Mouse (Mus musculus) cerebellum, postnatal 36 days (tissue): ENCODE measurements around the gene Rcbtb2.

Experiments
- DNase-seq, 2 experiments: peaks; one replicate each; pipeline ENCODE4 v3.0.0; 2021 to 2022; ENCODE audit warnings: mixed read lengths in 2 of 2

The Rcbtb2 gene

GRCm38 (mm10) chr14:73211477-73211876, 88.6 kb downstream of the Rcbtb2 start:
- DNase-seq: no peak

- DNase-seq: peak in 1 of 2 experiments; percentile 39
These were observed 94.2 kb downstream of the Rcbtb2 start for GRCm38 (mm10) chr14:73217062-73217461.

GRCm38 (mm10) chr14:73222316-73222970, 99.6 kb downstream of the Rcbtb2 start:
- no peak for DNase-seq

GRCm38 (mm10) chr14:73226346-73226745, 103.5 kb downstream of the Rcbtb2 start:
- peak; percentile 36 to 44 for DNase-seq

- DNase-seq: no peak
These were observed 104.0 kb downstream of the Rcbtb2 start for GRCm38 (mm10) chr14:73226849-73227248.

GRCm38 (mm10) chr14:73231286-73231982, 108.6 kb downstream of the Rcbtb2 start:
- no peak for DNase-seq

GRCm38 (mm10) chr14:73234468-73235031, 111.7 kb downstream of the Rcbtb2 start:
- no peak for DNase-seq

GRCm38 (mm10) chr14:73237848-73238321, 115.0 kb downstream of the Rcbtb2 start, which contains the start of gene Lpar6:
Gene Lpar6, plus strand, starts transcription at chr14:73237895.
- DNase-seq: peak in 1 of 2 experiments; percentile 20

- no peak for DNase-seq
These were observed 115.8 kb downstream of the Rcbtb2 start for GRCm38 (mm10) chr14:73238498-73239250.

- no peak for DNase-seq
These were observed 116.5 kb downstream of the Rcbtb2 start for GRCm38 (mm10) chr14:73239291-73239690.

GRCm38 (mm10) chr14:73239857-73240256, 117.0 kb downstream of the Rcbtb2 start:
- no peak for DNase-seq

GRCm38 (mm10) chr14:73244061-73244597, 121.3 kb downstream of the Rcbtb2 start:
- DNase-seq: no peak

- no peak for DNase-seq
These were observed 127.2 kb downstream of the Rcbtb2 start for GRCm38 (mm10) chr14:73250056-73250455.

- no peak for DNase-seq
These were observed 129.4 kb downstream of the Rcbtb2 start for GRCm38 (mm10) chr14:73252276-73252675.

GRCm38 (mm10) chr14:73253453-73254251, 130.8 kb downstream of the Rcbtb2 start:
- no peak for DNase-seq

- no peak for DNase-seq
These were observed 131.6 kb downstream of the Rcbtb2 start for GRCm38 (mm10) chr14:73254412-73254811.

- DNase-seq: no peak
These were observed 132.7 kb downstream of the Rcbtb2 start for GRCm38 (mm10) chr14:73255426-73255970.

- no peak for DNase-seq
These were observed 134.5 kb downstream of the Rcbtb2 start for GRCm38 (mm10) chr14:73257348-73257747.
